Mouse (Mus musculus): ENCODE results near the gene Ctps2. TPM values are rescaled to one million over a fixed set of nuclear protein-coding genes. Genes with fewer than 3 reads are reported as not detected.

Ctps2 gene
- total RNA-seq, 4 experiments from 2014 or later, result 50.5 to 74.5 (median 68.2) TPM

DNA sequence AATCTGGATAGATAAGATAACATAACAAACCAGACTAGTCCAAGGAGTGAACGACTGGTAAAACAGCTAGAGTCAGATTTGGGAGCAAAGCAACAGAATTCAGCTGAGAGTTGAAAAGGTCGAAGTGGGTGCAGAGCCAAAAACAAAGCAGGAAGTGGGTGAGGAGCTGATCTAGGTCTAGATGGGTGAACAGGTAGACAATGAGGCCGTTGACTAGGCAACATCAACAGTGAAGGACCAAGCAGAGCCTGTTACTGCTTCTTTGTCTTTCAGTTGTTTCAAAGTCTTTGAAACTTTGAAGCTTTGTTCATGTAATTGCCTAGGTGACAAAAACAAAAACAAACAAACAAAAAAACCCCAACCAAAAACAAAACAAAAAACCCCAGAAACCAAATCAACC is 75.2 kb downstream of the Ctps2 start:
- no peak for DNase-seq (ENCODE audit: low spot score in 2 of 2)

- no peak for DNase-seq (ENCODE audit: low spot score in 2 of 2)
These were observed 85.9 kb downstream of the Ctps2 start for GRCm38 (mm10) chrX:162986876-162987495.

DNA sequence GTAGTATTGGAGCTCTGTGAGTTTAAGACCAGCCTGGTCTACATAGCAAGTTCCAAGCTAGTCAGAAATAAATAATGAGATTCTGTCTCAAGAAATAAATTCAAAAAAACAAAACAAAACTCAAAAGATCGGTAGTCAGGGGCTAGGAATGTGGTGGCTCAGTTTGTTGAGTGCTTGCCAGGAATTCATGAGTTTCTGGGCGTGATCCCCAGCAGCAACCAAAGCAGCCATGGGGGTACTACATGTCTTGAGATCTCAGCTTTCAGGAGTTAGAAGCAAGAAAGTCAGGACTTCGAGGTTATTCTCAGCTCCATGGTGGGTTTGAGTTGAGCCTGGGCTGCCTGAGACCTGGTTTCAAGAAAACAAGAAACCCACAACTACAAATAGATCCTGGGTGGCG is 90.4 kb downstream of the Ctps2 start:
- no peak for DNase-seq (ENCODE audit: low spot score in 2 of 2)

DNA sequence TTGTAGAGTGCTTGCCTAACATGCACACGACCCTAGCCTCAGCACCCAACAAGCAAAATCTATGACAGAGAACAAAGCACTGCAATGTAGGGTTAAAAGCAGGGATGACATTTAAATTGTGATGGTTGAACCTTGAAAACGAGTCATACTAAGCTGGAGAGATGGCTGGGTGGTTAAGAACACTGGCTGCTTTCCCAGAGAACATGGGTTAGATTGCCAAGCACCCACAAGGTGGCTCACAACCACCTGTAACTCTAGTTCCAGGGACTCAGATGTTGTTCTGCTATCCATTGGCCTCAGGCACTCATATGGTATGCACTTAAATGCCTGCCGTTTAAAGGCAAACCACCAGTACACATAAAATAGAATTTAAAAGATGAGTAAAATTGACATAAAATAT is 91.1 kb downstream of the Ctps2 start:
- DNase-seq (ENCODE audit: low spot score in 2 of 2), result no peak

DNA sequence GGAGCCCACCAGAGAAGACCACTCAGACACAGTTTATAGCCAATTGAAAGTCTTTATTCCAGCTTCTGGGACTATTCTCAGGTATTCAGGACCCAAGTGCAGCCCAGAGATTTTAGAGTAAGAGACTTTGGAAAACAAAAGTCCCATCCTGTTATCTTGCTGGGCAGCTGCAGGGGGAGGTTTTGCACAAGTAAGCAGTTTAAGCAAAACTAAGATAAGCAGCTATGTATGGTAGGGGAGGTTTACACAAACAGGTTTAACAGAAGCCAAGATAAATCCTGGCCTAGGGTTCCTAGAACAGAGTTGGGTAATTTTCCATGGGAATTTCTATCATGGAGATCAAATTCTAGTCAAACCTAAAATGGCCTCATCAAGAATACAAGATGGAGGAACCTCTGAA is 126.8 kb downstream of the Ctps2 start:
- no peak for DNase-seq (ENCODE audit: low spot score in 2 of 2)

GRCm38 (mm10) chrX:163038767-163039166 is 137.7 kb downstream of the Ctps2 start:
- peak in 1 of 2 experiments; percentile 2 for DNase-seq (ENCODE audit: low spot score in 2 of 2)

- no peak for DNase-seq (ENCODE audit: low spot score in 2 of 2)
These were observed 141.7 kb downstream of the Ctps2 start for GRCm38 (mm10) chrX:163042771-163043170.

DNA sequence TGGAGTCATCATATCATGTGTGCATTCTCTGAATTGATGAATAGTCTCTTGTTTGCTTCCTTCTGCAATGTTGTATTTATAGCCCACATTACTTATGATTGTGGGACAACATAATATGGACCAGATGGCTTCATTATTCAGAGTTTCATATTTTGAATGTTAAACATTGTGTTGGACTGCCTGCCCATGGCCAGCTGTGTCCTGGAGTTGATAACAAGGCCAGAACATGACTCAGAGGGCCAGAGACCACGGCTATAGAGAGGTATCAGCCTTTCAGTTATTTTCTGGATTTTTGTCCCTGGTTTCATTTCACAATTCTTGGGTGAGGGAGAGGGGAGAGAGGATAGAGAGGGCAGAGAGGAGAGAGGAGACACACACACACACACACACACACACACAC is 162.9 kb downstream of the Ctps2 start:
- DNase-seq (ENCODE audit: low spot score in 2 of 2), result no peak

Small RNAs within 50 kb of the gene (microRNA-seq; reads per million reads assigned to microRNA genes)
- 0 reads per million in 2 experiments for gene Mir3473a

Other genes starting within 250 kb of the Ctps2 start
- 100 to 1,000 TPM; 148 to 170 (median 161) TPM for gene Rbbp7, start 140.8 kb upstream of the Ctps2 start, total RNA-seq (2022)
- gene Txlng, start 71.8 kb upstream of the Ctps2 start, total RNA-seq (2022), result 10 to 100 TPM; 18.5 to 26.1 (median 23.3) TPM
- gene Syap1, start 12.8 kb upstream of the Ctps2 start, total RNA-seq (2022), result 10 to 100 TPM; 29.6 to 31.8 (median 30.2) TPM
- gene S100g, start 63.4 kb downstream of the Ctps2 start, total RNA-seq (2022), result not detected

Data from layer of hippocampus, adult 8-10 months (tissue).